Mouse (Mus musculus): ENCODE data around the gene Ncoa1. TPM values are rescaled to one million over a fixed set of nuclear protein-coding genes. Genes with fewer than 3 reads are reported as not detected.

Ncoa1 gene
- total RNA-seq, 2 experiments from 2014 or later, result 29.2 to 34.6 TPM

Other genes starting within 250 kb of the Ncoa1 start
- gene Ptrhd1, start 243.2 kb downstream of the Ncoa1 start, total RNA-seq (2021), result 1 to 10 TPM; 3.6 to 4.0 TPM
- gene Cenpo, start 242.9 kb downstream of the Ncoa1 start, total RNA-seq (2021), result 1 to 10 TPM; 1.6 to 2.3 TPM
- gene Itsn2, start 115.5 kb upstream of the Ncoa1 start, total RNA-seq (2021), result 10 to 100 TPM; 40.0 to 48.1 TPM
- gene Gm3625, start 115.7 kb upstream of the Ncoa1 start, total RNA-seq (2021), result not detected

Measured in heart, postnatal 25 days (tissue).